Mouse (Mus musculus): ENCODE measurements around the gene En2.

En2 gene

GRCm38 (mm10) chr5:28159891-28160470 is 5.5 kb upstream of the En2 start:
- DNase-seq (ENCODE audit: low read depth), result no peak

- no peak for DNase-seq (ENCODE audit: low read depth)
Observed at GRCm38 (mm10) chr5:28161383-28161937, 4.0 kb upstream of the En2 start.

- DNase-seq (ENCODE audit: low read depth), result no peak
Observed at GRCm38 (mm10) chr5:28161938-28162402, 3.5 kb upstream of the En2 start.

- no peak for DNase-seq (ENCODE audit: low read depth)
Observed at GRCm38 (mm10) chr5:28163926-28164325, 1.6 kb upstream of the En2 start.

GRCm38 (mm10) chr5:28166256-28167231 is 1.1 kb downstream of the En2 start:
- DNase-seq (ENCODE audit: low read depth), result no peak

GRCm38 (mm10) chr5:28167611-28168252 is 2.2 kb downstream of the En2 start:
- DNase-seq (ENCODE audit: low read depth), result no peak

- DNase-seq (ENCODE audit: low read depth), result no peak
Observed at GRCm38 (mm10) chr5:28168253-28169165, 3.0 kb downstream of the En2 start.

DNA sequence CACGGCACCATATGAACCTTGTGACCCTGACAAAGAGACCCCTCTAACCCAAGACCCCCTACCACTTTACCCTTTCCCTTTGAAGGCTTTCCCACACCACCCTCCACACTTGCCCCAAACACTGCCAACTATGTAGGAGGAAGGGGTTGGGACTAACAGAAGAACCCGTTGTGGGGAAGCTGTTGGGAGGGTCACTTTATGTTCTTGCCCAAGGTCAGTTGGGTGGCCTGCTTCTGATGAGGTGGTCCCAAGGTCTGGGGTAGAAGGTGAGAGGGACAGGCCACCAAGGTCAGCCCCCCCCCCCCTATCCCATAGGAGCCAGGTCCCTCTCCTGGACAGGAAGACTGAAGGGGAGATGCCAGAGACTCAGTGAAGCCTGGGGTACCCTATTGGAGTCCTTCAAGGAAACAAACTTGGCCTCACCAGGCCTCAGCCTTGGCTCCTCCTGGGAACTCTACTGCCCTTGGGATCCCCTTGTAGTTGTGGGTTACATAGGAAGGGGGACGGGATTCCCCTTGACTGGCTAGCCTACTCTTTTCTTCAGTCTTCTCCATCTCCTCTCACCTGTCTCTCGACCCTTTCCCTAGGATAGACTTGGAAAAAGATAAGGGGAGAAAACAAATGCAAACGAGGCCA is 3.8 kb downstream of the En2 start:
- no peak for DNase-seq (ENCODE audit: low read depth)

DNA sequence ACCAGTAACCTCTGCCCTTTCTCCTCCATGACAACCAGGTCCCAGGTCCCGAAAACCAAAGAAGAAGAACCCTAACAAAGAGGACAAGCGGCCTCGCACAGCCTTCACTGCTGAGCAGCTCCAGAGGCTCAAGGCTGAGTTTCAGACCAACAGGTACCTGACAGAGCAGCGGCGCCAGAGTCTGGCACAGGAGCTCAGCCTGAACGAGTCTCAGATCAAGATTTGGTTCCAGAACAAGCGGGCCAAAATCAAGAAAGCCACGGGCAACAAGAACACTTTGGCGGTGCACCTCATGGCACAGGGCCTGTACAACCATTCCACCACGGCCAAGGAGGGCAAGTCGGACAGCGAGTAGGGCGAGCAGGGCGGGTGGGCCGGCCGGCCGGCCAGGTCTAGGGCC is 4.6 kb downstream of the En2 start:
- no peak for DNase-seq (ENCODE audit: low read depth)

GRCm38 (mm10) chr5:28170892-28171291 is 5.4 kb downstream of the En2 start:
- DNase-seq (ENCODE audit: low read depth), result no peak

- DNase-seq (ENCODE audit: low read depth), result no peak
Observed at GRCm38 (mm10) chr5:28171667-28172066, 6.2 kb downstream of the En2 start.

- no peak for DNase-seq (ENCODE audit: low read depth)
Observed at GRCm38 (mm10) chr5:28172261-28172920, 6.9 kb downstream of the En2 start.

DNA sequence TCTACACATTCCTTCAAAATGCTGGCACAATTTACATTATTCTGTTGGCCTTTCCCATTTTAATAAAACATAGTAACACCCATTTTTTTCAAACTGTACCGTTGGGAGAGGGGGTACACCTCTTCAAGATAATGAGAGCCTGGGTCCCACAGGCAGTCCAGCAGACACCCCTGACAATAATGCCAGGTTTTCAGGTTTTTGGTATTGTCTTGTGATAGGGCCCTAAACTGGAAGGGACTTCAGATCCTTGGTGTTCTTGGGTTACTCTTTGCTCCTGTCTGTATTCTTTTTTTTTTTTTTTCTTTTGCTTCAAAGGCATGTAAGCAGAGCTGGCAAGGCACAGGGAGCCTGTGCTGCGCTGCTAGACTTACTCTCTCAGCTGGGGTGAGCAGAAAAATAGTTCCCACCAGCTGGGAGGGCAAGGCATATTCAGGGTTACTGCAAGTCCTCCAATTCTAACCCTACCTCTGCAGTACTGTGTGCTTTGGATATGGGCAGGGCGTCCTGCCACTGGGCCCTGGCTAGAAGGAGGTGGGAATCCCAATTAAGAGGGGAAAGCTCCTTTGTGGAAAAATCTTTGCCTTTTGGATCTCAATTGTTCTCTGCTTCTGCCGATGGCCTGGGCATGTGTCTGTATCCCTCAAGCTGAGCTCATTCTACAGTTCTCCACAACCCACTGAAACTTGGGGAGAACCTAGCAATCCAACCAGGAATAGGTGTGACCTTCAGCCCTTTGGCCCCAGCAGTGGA is 7.6 kb downstream of the En2 start:
- no peak for DNase-seq (ENCODE audit: low read depth)

DNA sequence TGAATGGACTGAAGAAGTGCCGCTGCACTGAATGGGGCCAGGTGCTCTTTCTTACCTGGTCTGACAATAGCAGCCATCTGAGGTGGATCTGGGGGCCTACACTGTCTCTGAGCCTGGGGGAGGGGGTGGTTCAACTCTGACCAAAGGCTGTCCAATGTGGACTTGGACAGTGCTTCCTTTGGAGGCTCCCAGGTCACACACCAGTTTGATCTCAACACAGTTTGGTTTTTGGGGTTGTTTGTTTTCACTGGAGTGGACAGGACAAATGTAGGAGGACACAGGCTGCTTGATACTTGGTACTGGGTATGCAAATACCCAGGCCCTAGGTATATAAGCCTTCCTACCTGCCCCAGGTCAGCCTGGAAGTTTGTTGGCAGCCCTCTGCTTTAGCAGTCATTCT is 8.2 kb downstream of the En2 start:
- DNase-seq (ENCODE audit: low read depth), result no peak

DNA sequence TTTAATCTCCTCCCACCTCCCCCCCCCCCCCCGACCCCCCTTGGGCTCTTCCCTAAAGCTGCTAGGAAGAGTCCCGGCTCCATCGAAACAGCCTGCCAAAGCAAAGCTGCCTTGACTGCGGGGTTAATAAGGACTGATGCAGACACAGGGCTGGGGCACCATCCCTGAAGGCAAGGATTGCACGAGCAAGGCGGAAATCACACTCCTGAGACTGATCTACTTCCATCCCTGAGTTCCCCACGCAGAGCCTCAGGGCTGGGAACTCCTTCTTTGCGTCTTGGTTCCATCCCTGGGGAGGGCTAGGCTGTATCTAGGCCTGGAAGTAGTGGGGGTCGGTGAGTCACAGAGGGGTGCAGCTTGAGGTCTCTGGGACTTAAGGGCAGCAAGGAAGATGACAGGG is 8.6 kb downstream of the En2 start:
- no peak for DNase-seq (ENCODE audit: low read depth)

DNA sequence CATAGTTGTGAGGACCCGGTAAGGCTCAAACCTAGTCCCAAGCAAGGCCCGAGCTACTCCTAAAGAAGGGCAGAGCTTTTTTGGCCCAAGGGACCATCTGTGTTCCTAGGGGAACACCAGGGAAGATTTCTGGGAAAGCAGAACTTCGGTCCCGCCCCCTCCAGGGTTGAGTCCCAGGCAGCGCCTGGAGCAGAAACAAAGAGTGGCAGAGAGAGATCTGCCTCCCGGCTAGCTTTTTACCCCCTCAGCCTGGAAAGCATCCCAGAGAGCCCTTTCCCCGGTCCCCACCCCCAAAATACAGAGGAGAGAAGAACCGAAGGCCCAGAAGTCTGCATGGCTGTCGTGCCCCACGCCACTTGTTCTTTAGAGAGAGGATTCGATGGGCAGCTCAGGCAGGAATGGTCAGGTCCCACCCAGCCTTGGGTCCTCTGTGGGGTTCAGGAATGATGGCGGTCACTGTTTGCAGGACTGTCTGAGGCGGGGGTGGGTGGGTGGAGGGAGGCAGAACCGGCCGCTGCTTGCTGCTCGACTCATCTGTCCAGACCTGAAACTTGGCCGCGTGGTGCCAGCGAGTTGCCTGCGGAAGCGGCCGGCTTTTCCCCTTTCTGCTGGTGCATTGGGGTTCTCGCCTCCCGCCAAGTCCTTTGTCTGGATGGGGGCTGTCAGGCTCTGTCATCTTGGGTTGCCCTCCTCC is 9.5 kb downstream of the En2 start:
- DNase-seq (ENCODE audit: low read depth), result no peak

DNA sequence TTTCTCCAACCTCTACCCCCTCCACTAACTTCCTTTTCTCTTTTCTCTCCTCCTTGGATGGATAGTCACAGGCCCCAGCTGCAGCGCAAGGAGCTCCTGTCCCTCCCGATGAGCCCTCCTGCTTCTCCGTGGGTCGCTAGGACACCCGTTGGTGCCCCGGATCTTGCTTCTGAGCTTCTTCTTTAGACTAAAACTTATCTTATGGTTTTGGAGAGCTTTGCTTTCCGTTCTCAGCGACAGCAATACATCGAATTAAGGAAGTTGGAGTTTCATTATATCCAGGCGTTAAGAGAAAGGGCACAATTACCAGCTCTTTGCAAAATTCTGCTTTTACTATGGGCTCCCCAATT is 10.1 kb downstream of the En2 start:
- no peak for DNase-seq (ENCODE audit: low read depth)

DNA sequence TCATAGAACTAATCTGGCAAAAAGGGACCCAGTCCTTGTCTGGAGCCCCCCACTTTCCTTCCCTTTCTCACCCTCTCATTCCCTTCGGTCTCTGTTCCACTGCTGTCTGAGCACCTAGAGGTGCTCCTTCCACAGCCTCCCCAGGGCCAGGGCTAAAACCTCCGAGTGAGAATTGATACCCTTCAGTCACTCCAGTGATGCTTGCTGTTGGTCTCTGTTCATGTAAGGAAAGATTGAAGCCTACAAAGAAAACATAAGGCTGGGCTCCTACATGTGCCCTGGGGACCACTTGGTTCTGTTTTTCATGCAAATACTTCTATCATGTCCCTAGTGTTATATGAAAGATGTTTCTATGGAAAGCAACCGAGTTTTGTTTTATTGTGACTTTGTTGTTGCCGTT is 10.5 kb downstream of the En2 start:
- no peak for DNase-seq (ENCODE audit: low read depth)

GRCm38 (mm10) chr5:28176585-28176984 is 11.1 kb downstream of the En2 start:
- no peak for DNase-seq (ENCODE audit: low read depth)
